Mouse (Mus musculus) natural killer cell, adult 2 months (primary cell): ENCODE measurements around the gene Rdh16f2.
"Not testable (repeated sequence)": the region's sequence is repeated elsewhere in the genome, so short reads cannot be mapped to it uniquely, and the experiment has no call there.

Experiments
- DNase-seq, 2 experiments: peaks; one replicate each; pipeline ENCODE4 v3.0.0; 2022; ENCODE audit warnings: low spot score in 2 of 2

Rdh16f2 gene

GRCm38 (mm10) chr10:127891481-127891880, 25.2 kb downstream of the Rdh16f2 start:
- DNase-seq: no peak

GRCm38 (mm10) chr10:127893163-127894022, 27.1 kb downstream of the Rdh16f2 start:
- not testable (repeated sequence) for DNase-seq

- DNase-seq: no peak
These were observed 30.4 kb downstream of the Rdh16f2 start for GRCm38 (mm10) chr10:127896705-127897104.

- DNase-seq: no peak
These were observed 31.2 kb downstream of the Rdh16f2 start for GRCm38 (mm10) chr10:127897506-127897905.

GRCm38 (mm10) chr10:127898218-127898617, 31.9 kb downstream of the Rdh16f2 start, which contains the start of gene Sdr9c7:
Sdr9c7 (plus strand) TSS chr10:127898518.
- DNase-seq: no peak

- DNase-seq: no peak
These were observed 33.5 kb downstream of the Rdh16f2 start for GRCm38 (mm10) chr10:127899783-127900182.

GRCm38 (mm10) chr10:127901751-127902150, 35.5 kb downstream of the Rdh16f2 start:
- no peak for DNase-seq

GRCm38 (mm10) chr10:127903116-127903515, 36.8 kb downstream of the Rdh16f2 start:
- no peak for DNase-seq

- DNase-seq: no peak
These were observed 38.6 kb downstream of the Rdh16f2 start for GRCm38 (mm10) chr10:127904718-127905446.

GRCm38 (mm10) chr10:127906138-127906537, 39.9 kb downstream of the Rdh16f2 start:
- no peak for DNase-seq

- no peak for DNase-seq
These were observed 41.2 kb downstream of the Rdh16f2 start for GRCm38 (mm10) chr10:127907386-127907951.

GRCm38 (mm10) chr10:127915578-127915977, 49.3 kb downstream of the Rdh16f2 start:
- no peak for DNase-seq

- DNase-seq: not testable (repeated sequence)
These were observed 50.9 kb downstream of the Rdh16f2 start for GRCm38 (mm10) chr10:127917183-127917582.

GRCm38 (mm10) chr10:127917651-127918050, 51.4 kb downstream of the Rdh16f2 start:
- DNase-seq: no peak

- DNase-seq: no peak
These were observed 56.0 kb downstream of the Rdh16f2 start for GRCm38 (mm10) chr10:127922241-127922640.

- no peak for DNase-seq
These were observed 56.8 kb downstream of the Rdh16f2 start for GRCm38 (mm10) chr10:127923024-127923423.

GRCm38 (mm10) chr10:127924597-127925378, 58.5 kb downstream of the Rdh16f2 start:
- DNase-seq: no peak
